ENCODE assay signal across 17 mouse cellular contexts in the genomic region with DNA sequence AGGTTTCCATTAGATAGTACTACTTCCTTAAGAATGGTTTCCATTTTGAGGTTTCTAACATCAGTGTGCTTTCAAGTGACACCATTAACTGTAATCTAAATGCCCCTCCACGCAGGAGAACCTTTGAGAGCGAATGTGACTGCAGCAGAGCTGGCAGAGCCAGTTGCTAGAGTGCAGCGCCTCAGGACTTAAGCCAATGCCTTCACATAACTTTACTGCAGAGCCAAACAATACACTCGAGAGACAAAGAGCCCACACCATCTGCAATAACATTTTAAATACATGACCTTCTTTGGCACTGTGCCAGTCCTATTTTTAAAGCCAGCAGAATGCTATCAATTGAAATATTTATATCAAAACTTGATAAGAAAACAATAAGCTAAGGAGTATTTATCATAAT.
"Had no signal": no experiment of that assay in that cellular context is flagged by ENCODE, and none has a peak within 500 bp of the region (broad histone marks: within the 10 kb centered on the region; RNA-seq: fewer than 3 reads in every experiment).

No protein-coding gene starts in this region.

- H3K4me1 ChIP-seq: liver, embryonic 13.5 days; stomach, embryonic 15.5 days had no signal

- H3K27me3 ChIP-seq: limb, embryonic 13.5 days; liver, embryonic 13.5 days; midbrain, embryonic 12.5 days; neural tube, embryonic 13.5 days; stomach, embryonic 15.5 days had no signal

- H3K27ac ChIP-seq: limb, embryonic 13.5 days; liver, embryonic 13.5 days; midbrain, embryonic 12.5 days; neural tube, embryonic 13.5 days; stomach, embryonic 15.5 days had no signal

- H3K9me3 ChIP-seq: limb, embryonic 13.5 days; liver, embryonic 13.5 days; midbrain, embryonic 12.5 days; neural tube, embryonic 13.5 days; stomach, embryonic 15.5 days had no signal

- H3K4me2 ChIP-seq: limb, embryonic 13.5 days; liver, embryonic 13.5 days; midbrain, embryonic 12.5 days; neural tube, embryonic 13.5 days; stomach, embryonic 15.5 days had no signal

- DNase-seq: kidney, adult 18-20 months; kidney, adult 9 months; kidney, postnatal 14 days; kidney, postnatal 4 days; left cerebral cortex, postnatal 4 days; liver, embryonic 13.5 days; lung, adult 2 months; retina, postnatal 1 day; right cerebral cortex, postnatal 25 days; spleen, adult 18-20 months; thymus, postnatal 25 days had no signal

- ATAC-seq: midbrain, embryonic 16.5 days had no signal

- H3K4me3 ChIP-seq: limb, embryonic 13.5 days; liver, embryonic 13.5 days; midbrain, embryonic 12.5 days; myocyte; neural tube, embryonic 13.5 days; stomach, embryonic 15.5 days had no signal

- H3K9ac ChIP-seq: limb, embryonic 13.5 days; liver, embryonic 13.5 days; midbrain, embryonic 12.5 days; neural tube, embryonic 13.5 days; stomach, embryonic 15.5 days had no signal
